Mouse (Mus musculus) myocyte (in vitro differentiated cells): Measurements from ENCODE around the gene Camkmt. TPM values are rescaled to one million over a fixed set of nuclear protein-coding genes. Genes with fewer than 3 reads are reported as not detected.

Experiments
- H3K27me3 ChIP-seq: one replicate; pipeline ENCODE4 v1.6.1; 2011; ENCODE audit not compliant: control insufficient read depth, insufficient read depth, insufficient read length
- H3K36me3 ChIP-seq: one replicate; pipeline ENCODE4 v1.6.1; 2011; ENCODE audit not compliant: control insufficient read depth, insufficient read depth
- H3K4me2 ChIP-seq: one replicate; pipeline ENCODE4 v1.6.1; 2011; ENCODE audit warnings: low read depth, control low read depth
- H3K4me3 ChIP-seq: one replicate; pipeline ENCODE4 v1.5.1; 2011; ENCODE audit warnings: mild to moderate bottlenecking, control low read depth, moderate library complexity
- H3K79me2 ChIP-seq: one replicate; pipeline ENCODE4 v1.6.1; 2011; ENCODE audit not compliant: control insufficient read depth, insufficient read depth
- H3ac ChIP-seq: one replicate; pipeline ENCODE4 v1.6.1; 2011; ENCODE audit not compliant: control insufficient read depth, insufficient read length
- CEBPB ChIP-seq: IDR thresholded peaks from 2 replicates; pipeline ENCODE4 v1.6.1; 2011; ENCODE audit warnings: mild to moderate bottlenecking, moderate library complexity; ENCODE audit not compliant: poor library complexity, insufficient read depth, severe bottlenecking
- E2F4 ChIP-seq: IDR thresholded peaks from one replicate; pipeline ENCODE4 v1.6.1; 2011; ENCODE audit warnings: mild to moderate bottlenecking, control low read depth, moderate library complexity; ENCODE audit not compliant: insufficient read depth
- MAX ChIP-seq: IDR thresholded peaks from one replicate; pipeline ENCODE4 v1.6.1; 2011; ENCODE audit warnings: low read depth, mild to moderate bottlenecking, control low read depth
- MYOD1 ChIP-seq, 3 experiments: IDR thresholded peaks; one replicate each; pipeline ENCODE4 v1.6.1; 2011; ENCODE audit warnings: control low read depth in 2 of 3, low read depth in 2 of 3, mild to moderate bottlenecking in 2 of 3, moderate library complexity in 1 of 3; ENCODE audit not compliant: insufficient read length in 2 of 3, control insufficient read depth in 1 of 3
- MYOG ChIP-seq, 3 experiments: IDR thresholded peaks; one replicate each; pipeline ENCODE4 v1.6.1; 2011; ENCODE audit warnings: control low read depth in 2 of 3, low read depth in 2 of 3, mild to moderate bottlenecking in 2 of 3; ENCODE audit not compliant: insufficient read length in 2 of 3, control insufficient read depth in 1 of 3, insufficient read depth in 1 of 3
- POLR2A ChIP-seq: IDR thresholded peaks from one replicate; pipeline ENCODE4 v1.6.1; 2011; ENCODE audit warnings: low read depth, mild to moderate bottlenecking, control low read depth, moderate library complexity; ENCODE audit not compliant: insufficient read length
- POLR2AphosphoS2 ChIP-seq: IDR thresholded peaks from one replicate; pipeline ENCODE4 v1.6.1; 2011; ENCODE audit warnings: low read depth, control low read depth; ENCODE audit not compliant: insufficient read length
- REST ChIP-seq: IDR thresholded peaks from one replicate; pipeline ENCODE4 v1.6.1; 2011; ENCODE audit warnings: mild to moderate bottlenecking, control low read depth, moderate library complexity; ENCODE audit not compliant: insufficient read depth, insufficient read length
- SRF ChIP-seq: IDR thresholded peaks from one replicate; pipeline ENCODE4 v1.6.1; 2011; ENCODE audit warnings: low read depth; ENCODE audit not compliant: control insufficient read depth, insufficient read length
- TCF12 ChIP-seq: IDR thresholded peaks from one replicate; pipeline ENCODE4 v1.6.1; 2011; ENCODE audit warnings: mild to moderate bottlenecking, control low read depth; ENCODE audit not compliant: poor library complexity, insufficient read depth, severe bottlenecking
- TCF3 ChIP-seq: IDR thresholded peaks from one replicate; pipeline ENCODE4 v1.6.1; 2011; ENCODE audit warnings: low read depth, control low read depth; ENCODE audit not compliant: insufficient read length
- USF1 ChIP-seq: IDR thresholded peaks from one replicate; pipeline ENCODE4 v1.6.1; 2011; ENCODE audit warnings: low read depth, mild to moderate bottlenecking, control low read depth, moderate library complexity
- polyA plus RNA-seq: library from polyadenylated mRNA; unstranded; fragments of >200 nt; fragmentation: generic; extraction: Trizol; gene quantifications from one replicate; pipeline ENCODE4 v1.2.1, GENCODE M21; 2012; ENCODE audit warnings: missing spikeins

Camkmt gene
- polyA plus RNA-seq, 1 experiment, result 1.4 TPM

DNA sequence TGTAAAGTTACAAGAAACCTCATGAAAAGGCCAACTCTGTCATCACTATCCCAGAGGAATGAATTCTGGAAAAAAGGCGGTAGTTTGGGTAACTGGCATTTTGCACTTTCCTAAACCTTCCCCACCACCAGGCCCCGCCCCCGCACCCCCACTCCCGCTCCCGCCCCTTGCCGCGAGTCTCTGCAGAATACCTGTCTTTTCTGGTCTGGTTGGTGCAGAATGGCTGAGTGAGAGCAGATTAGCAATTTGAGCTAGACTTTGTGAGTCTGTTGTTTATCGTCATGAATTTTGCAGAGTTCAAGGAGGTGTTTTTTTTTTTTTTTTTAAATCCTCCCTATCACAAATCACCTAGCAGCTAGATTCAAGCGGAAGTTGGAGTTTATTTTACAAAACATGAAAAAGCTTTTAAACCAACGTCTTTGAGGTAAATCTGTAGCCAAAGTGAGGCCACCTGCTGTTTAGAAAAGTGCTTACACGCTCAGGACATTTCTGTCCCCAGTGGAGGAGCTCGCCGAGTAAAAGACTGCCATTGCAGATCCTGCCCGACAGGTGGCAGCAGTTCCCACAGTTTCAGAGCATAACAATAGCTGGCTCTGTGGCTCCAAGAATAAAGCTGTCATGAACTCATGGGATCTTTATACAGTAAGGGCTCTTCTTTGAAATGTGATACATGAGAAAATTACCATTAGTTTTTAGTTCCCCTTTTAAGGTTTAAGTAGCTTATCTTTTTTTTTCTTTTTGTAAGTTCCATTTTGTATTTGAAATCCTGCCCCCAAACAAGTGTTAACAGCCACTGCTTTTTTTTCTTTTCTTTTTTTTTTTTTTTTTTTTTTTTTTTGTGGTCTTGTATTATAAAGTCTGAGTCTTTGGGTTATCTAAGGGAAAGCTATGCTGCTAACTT, 99.1 kb downstream of the Camkmt start:
- H3K36me3 ChIP-seq, result no peaks in the 10 kb centered on the region
- H3K4me2 ChIP-seq, result peak overlapping the region; percentile 33
- no peak overlapping the region for H3ac ChIP-seq
- H3K27me3 ChIP-seq, result no peaks in the 10 kb centered on the region
- no peak overlapping the region for H3K4me3 ChIP-seq
- TF ChIP-seq TCF3, result no peak
- TF ChIP-seq MYOD1 (IDR thresholded peaks at IDR 0.05; ENCODE audit: control insufficient read depth in 1 of 3, insufficient read length in 2 of 3, low read depth in 2 of 3), result no peak
- no peak for TF ChIP-seq SRF
- TF ChIP-seq REST, result no peak
- TF ChIP-seq E2F4, result no peak
- TF ChIP-seq POLR2A, result no peak
- TF ChIP-seq TCF12, result no peak
- TF ChIP-seq MAX, result no peak
- TF ChIP-seq MYOG (IDR thresholded peaks at IDR 0.05; ENCODE audit: control insufficient read depth in 1 of 3, insufficient read depth in 1 of 3, insufficient read length in 2 of 3, low read depth in 2 of 3), result no peak
- no peak for TF ChIP-seq POLR2AphosphoS2
- no peak for TF ChIP-seq CEBPB
- no peak for TF ChIP-seq USF1
- H3K79me2 ChIP-seq, result no peaks in the 10 kb centered on the region

DNA sequence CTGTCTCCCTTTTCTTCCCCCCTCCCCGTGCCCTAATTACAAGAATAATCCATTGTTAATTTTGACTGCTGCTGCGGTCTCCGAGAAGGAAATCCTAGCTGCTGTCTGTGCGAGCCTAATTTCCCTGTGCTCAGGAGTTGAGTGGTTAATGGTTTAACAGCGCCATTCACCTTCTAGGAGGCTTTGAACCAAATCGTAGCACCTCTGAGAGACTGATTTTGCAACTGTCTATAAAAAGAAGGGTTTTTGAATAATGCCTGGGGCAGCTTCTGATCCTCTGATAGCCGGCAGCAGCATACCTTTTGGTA, 99.7 kb downstream of the Camkmt start:
- no peaks in the 10 kb centered on the region for H3K79me2 ChIP-seq
- H3ac ChIP-seq, result no peak overlapping the region
- H3K4me3 ChIP-seq, result no peak overlapping the region
- H3K27me3 ChIP-seq, result no peaks in the 10 kb centered on the region
- no peaks in the 10 kb centered on the region for H3K36me3 ChIP-seq
- H3K4me2 ChIP-seq, result no peak overlapping the region
- no peak for TF ChIP-seq TCF12
- TF ChIP-seq SRF, result no peak
- TF ChIP-seq MYOD1 (IDR thresholded peaks at IDR 0.05; ENCODE audit: control insufficient read depth in 1 of 3, insufficient read length in 2 of 3, low read depth in 2 of 3), result no peak
- no peak for TF ChIP-seq TCF3
- TF ChIP-seq USF1, result no peak
- no peak for TF ChIP-seq REST
- no peak for TF ChIP-seq CEBPB
- no peak for TF ChIP-seq POLR2AphosphoS2
- no peak for TF ChIP-seq POLR2A
- TF ChIP-seq MYOG (IDR thresholded peaks at IDR 0.05; ENCODE audit: control insufficient read depth in 1 of 3, insufficient read depth in 1 of 3, insufficient read length in 2 of 3, low read depth in 2 of 3), result no peak
- TF ChIP-seq MAX, result no peak
- no peak for TF ChIP-seq E2F4

- H3K79me2 ChIP-seq, result no peaks in the 10 kb centered on the region
- peak in 2 of 3 experiments; percentile 50 to 92 for TF ChIP-seq MYOG (IDR thresholded peaks at IDR 0.05; ENCODE audit: control insufficient read depth in 1 of 3, insufficient read depth in 1 of 3, insufficient read length in 2 of 3, low read depth in 2 of 3)
- TF ChIP-seq TCF3, result peak; percentile 44
- peak in 2 of 3 experiments; percentile 59 to 79 for TF ChIP-seq MYOD1 (IDR thresholded peaks at IDR 0.05; ENCODE audit: control insufficient read depth in 1 of 3, insufficient read length in 2 of 3, low read depth in 2 of 3)
- no peak for TF ChIP-seq SRF
- peak; percentile 7 for TF ChIP-seq TCF12
- no peak for TF ChIP-seq USF1
- no peaks in the 10 kb centered on the region for H3K36me3 ChIP-seq
- no peaks in the 10 kb centered on the region for H3K27me3 ChIP-seq
- H3K4me2 ChIP-seq, result no peak overlapping the region
- H3ac ChIP-seq, result no peak overlapping the region
- no peak overlapping the region for H3K4me3 ChIP-seq
These were observed 102.9 kb downstream of the Camkmt start for GRCm38 (mm10) chr17:85193294-85193693.

DNA sequence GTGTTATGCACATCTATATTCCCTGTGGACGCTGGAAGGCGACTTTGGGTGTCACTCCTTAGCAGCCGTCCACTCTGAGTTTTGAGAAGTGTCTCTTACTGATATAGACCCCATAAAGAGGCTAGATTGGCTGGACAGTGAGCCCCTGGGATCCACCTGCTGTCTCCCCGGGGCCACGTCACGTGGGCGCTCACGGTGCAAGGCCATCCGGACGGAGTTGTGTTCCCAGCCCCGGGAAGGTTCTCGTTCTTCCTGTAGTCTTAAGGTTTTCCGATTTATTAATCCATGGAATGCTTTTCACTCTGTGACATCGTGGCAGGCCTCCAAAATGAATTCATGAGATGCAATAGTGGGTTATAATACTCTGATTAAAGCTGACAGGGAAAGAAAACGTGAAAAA, 108.4 kb downstream of the Camkmt start:
- no peaks in the 10 kb centered on the region for H3K36me3 ChIP-seq
- H3K4me2 ChIP-seq, result no peak overlapping the region
- TF ChIP-seq USF1, result no peak
- TF ChIP-seq MYOG (IDR thresholded peaks at IDR 0.05; ENCODE audit: control insufficient read depth in 1 of 3, insufficient read depth in 1 of 3, insufficient read length in 2 of 3, low read depth in 2 of 3), result no peak
- no peak for TF ChIP-seq SRF
- TF ChIP-seq MAX, result no peak
- no peak for TF ChIP-seq CEBPB
- no peak for TF ChIP-seq POLR2A
- no peaks in the 10 kb centered on the region for H3K79me2 ChIP-seq
- no peak overlapping the region for H3K4me3 ChIP-seq
- H3ac ChIP-seq, result no peak overlapping the region
- no peaks in the 10 kb centered on the region for H3K27me3 ChIP-seq

GRCm38 (mm10) chr17:85199321-85199720, 109.0 kb downstream of the Camkmt start:
- no peak overlapping the region for H3ac ChIP-seq
- H3K4me2 ChIP-seq, result no peak overlapping the region
- H3K4me3 ChIP-seq, result no peak overlapping the region
- no peak for TF ChIP-seq REST
- no peak for TF ChIP-seq MYOG (IDR thresholded peaks at IDR 0.05; ENCODE audit: control insufficient read depth in 1 of 3, insufficient read depth in 1 of 3, insufficient read length in 2 of 3, low read depth in 2 of 3)
- no peak for TF ChIP-seq MAX
- TF ChIP-seq POLR2A, result no peak
- no peak for TF ChIP-seq E2F4
- no peak for TF ChIP-seq SRF
- no peak for TF ChIP-seq CEBPB
- TF ChIP-seq USF1, result no peak
- no peak for TF ChIP-seq TCF3
- TF ChIP-seq POLR2AphosphoS2, result no peak
- no peak for TF ChIP-seq MYOD1 (IDR thresholded peaks at IDR 0.05; ENCODE audit: control insufficient read depth in 1 of 3, insufficient read length in 2 of 3, low read depth in 2 of 3)
- TF ChIP-seq TCF12, result no peak
- no peaks in the 10 kb centered on the region for H3K36me3 ChIP-seq
- no peaks in the 10 kb centered on the region for H3K27me3 ChIP-seq
- H3K79me2 ChIP-seq, result no peaks in the 10 kb centered on the region
